Mouse (Mus musculus) CH12.LX (cell line): ENCODE results near the gene Olfr243. TPM values are rescaled to one million over a fixed set of nuclear protein-coding genes. Genes with fewer than 3 reads are reported as not detected.
"Not testable (repeated sequence)": the region's sequence is repeated elsewhere in the genome, so short reads cannot be mapped to it uniquely, and the experiment has no call there.

Experiments
- DNase-seq: peaks from one replicate; pipeline ENCODE4 v3.0.0-alpha.2; 2013; ENCODE audit errors: extremely low read depth
- H3K27ac ChIP-seq: 2 replicates; pipeline ENCODE4 v1.5.1; 2012; ENCODE audit warnings: low read depth, mild to moderate bottlenecking, control low read depth, moderate library complexity; ENCODE audit not compliant: insufficient read depth
- H3K27me3 ChIP-seq: replicated peaks from 2 replicates; pipeline ENCODE3; 2012; ENCODE audit warnings: inconsistent platforms
- H3K36me3 ChIP-seq, 2 experiments: replicated peaks in 1 of 2; 2 replicates each; pipeline versions ENCODE3 to v1.6.1; 2012; ENCODE audit warnings: inconsistent platforms in 1 of 2, low read length in 1 of 2, mild to moderate bottlenecking in 1 of 2, mixed read lengths in 1 of 2, moderate library complexity in 1 of 2; ENCODE audit not compliant: control insufficient read depth in 1 of 2, insufficient read depth in 1 of 2
- H3K4me1 ChIP-seq, 2 experiments: 2 replicates each; pipeline ENCODE4 v1.6.1; 2012; ENCODE audit warnings: inconsistent platforms in 1 of 2, moderate library complexity in 1 of 2; ENCODE audit not compliant: insufficient read depth in 2 of 2, control insufficient read depth in 1 of 2
- H3K4me2 ChIP-seq: 2 replicates; pipeline ENCODE4 v1.6.1; 2012; ENCODE audit warnings: low read depth, mild to moderate bottlenecking, control low read depth; ENCODE audit not compliant: poor library complexity, insufficient read depth, severe bottlenecking
- H3K4me3 ChIP-seq, 3 experiments: fragments of 150-350 bp in 1 of 3; sonication (generic) in 1 of 3; replicated peaks in 1 of 3; 2 replicates each; pipeline versions ENCODE3 to v1.5.1; 2011 to 2012; ENCODE audit warnings: low read depth in 2 of 3, low read length in 2 of 3, mild to moderate bottlenecking in 2 of 3, moderate library complexity in 2 of 3, control low read depth in 1 of 3, improper control_type of control experiment in 1 of 3, inconsistent platforms in 1 of 3, mixed read lengths in 1 of 3; ENCODE audit not compliant: poor library complexity in 1 of 3
- H3K79me2 ChIP-seq: replicated peaks from 2 replicates; pipeline ENCODE4 v1.6.1; 2012; ENCODE audit warnings: mild to moderate bottlenecking, moderate library complexity; ENCODE audit not compliant: control insufficient read depth, poor library complexity, insufficient read depth, severe bottlenecking; ENCODE audit errors: extremely low read depth
- H3K9ac ChIP-seq: 2 replicates; pipeline ENCODE4 v1.6.1; 2012; ENCODE audit warnings: low read depth, mild to moderate bottlenecking, control low read depth, moderate library complexity; ENCODE audit not compliant: insufficient read depth
- H3K9me3 ChIP-seq: replicated peaks from 2 replicates; pipeline ENCODE3; 2012; ENCODE audit warnings: low read length, inconsistent platforms, mixed read lengths
- CTCF ChIP-seq, 2 experiments: IDR thresholded peaks in 1 of 2; conservative IDR thresholded peaks in 1 of 2; 2 replicates each; pipeline ENCODE4 v1.5.1; 2011 to 2012; ENCODE audit warnings: low read depth in 2 of 2, low read length in 2 of 2, improper control_type of control experiment in 1 of 2, inconsistent platforms in 1 of 2, mild to moderate bottlenecking in 1 of 2, moderate library complexity in 1 of 2
- GABPA ChIP-seq: IDR thresholded peaks from 2 replicates; pipeline ENCODE4 v1.6.1; 2012; ENCODE audit warnings: low read depth, low read length, improper control_type of control experiment, inconsistent platforms; ENCODE audit not compliant: insufficient replicate concordance
- JUND ChIP-seq: conservative IDR thresholded peaks from 2 replicates; pipeline ENCODE4 v1.6.1; 2011; ENCODE audit warnings: low read depth, low read length, improper control_type of control experiment
- PAX5 ChIP-seq: IDR thresholded peaks from 2 replicates; pipeline ENCODE4 v1.6.1; 2012; ENCODE audit warnings: low read length, inconsistent platforms, mixed read lengths
- POLR2A ChIP-seq: IDR thresholded peaks from 2 replicates; pipeline ENCODE4 v1.6.1; 2011; ENCODE audit warnings: low read depth, mild to moderate bottlenecking, improper control_type of control experiment, low read length
- RAD21 ChIP-seq: IDR thresholded peaks from 2 replicates; pipeline ENCODE4 v1.6.1; 2011; ENCODE audit warnings: low read depth, mild to moderate bottlenecking, low read length, improper control_type of control experiment, moderate library complexity
- RCOR1 ChIP-seq: conservative IDR thresholded peaks from 2 replicates; pipeline ENCODE4 v1.6.1; 2012; ENCODE audit warnings: low read depth, mild to moderate bottlenecking, inconsistent platforms, low read length, improper control_type of control experiment
- SMC3 ChIP-seq: IDR thresholded peaks from 2 replicates; pipeline ENCODE4 v1.6.1; 2011; ENCODE audit warnings: low read depth, low read length, improper control_type of control experiment
- USF1 ChIP-seq: IDR thresholded peaks from 2 replicates; pipeline ENCODE4 v1.6.1; 2014; ENCODE audit warnings: low read depth, mild to moderate bottlenecking, inconsistent platforms, low read length, improper control_type of control experiment
- ZKSCAN1 ChIP-seq: IDR thresholded peaks from 2 replicates; pipeline ENCODE4 v1.6.1; 2012; ENCODE audit warnings: low read depth, inconsistent platforms, low read length, improper control_type of control experiment, borderline replicate concordance
- dilution Hi-C: fragments of 300-500 bp; cut with MboI; formaldehyde crosslinking; loops from 2 replicates; pipeline ENCODE4 v1.14.3; 2020; ENCODE audit warnings: low sequenced_read_pairs; ENCODE audit not compliant: extremely low pct_unique_long_range_greater_than_20kb, extremely low pct_ligation_motif_present
- in situ Hi-C: fragments of 300-500 bp; cut with MboI; formaldehyde crosslinking; loops from 3 replicates; pipeline ENCODE4 v1.14.3; 2019; ENCODE audit warnings: low sequenced_read_pairs, low pct_ligation_motif_present, low pct_unique_long_range_greater_than_20kb, mixed read lengths
- polyA plus RNA-seq: library from polyadenylated mRNA; unstranded; fragments of >175 nt; gene quantifications from 2 replicates; pipeline ENCODE4 v1.2.1, GENCODE M21; 2012; ENCODE audit warnings: low read depth; ENCODE audit not compliant: insufficient read length
- total RNA-seq, 2 experiments: library from RNA; depleted of rRNA; stranded (reverse); fragments of 300-350 nt in 1 of 2; fragments of >200 nt in 1 of 2; gene quantifications; 2 replicates each; pipeline ENCODE4 v1.2.3; 2012 to 2014

Olfr243 gene
- total and polyA plus RNA-seq, 3 experiments = not detected

- Histone ChIP-seq H3K79me2 (no peaks in the 10 kb centered on the region), H3K4me1 (no peaks in the 10 kb centered on the region), H3K27ac (no peak overlapping the region), H3K27me3 (no peaks in the 10 kb centered on the region), H3K9ac (no peak overlapping the region), H3K9me3 (no peaks in the 10 kb centered on the region), H3K4me2 (no peak overlapping the region), H3K4me3 (no peak overlapping the region), H3K36me3 (no peaks in the 10 kb centered on the region)
- no peak for TF ChIP-seq GABPA
- dilution Hi-C loops (no loop called here), in situ Hi-C loops (no loop called here)
- no peak for DNase-seq
Measured at GRCm38 (mm10) chr7:103699469-103699868, 15.0 kb upstream of the Olfr243 start.

GRCm38 (mm10) chr7:103712024-103712423, 2.4 kb upstream of the Olfr243 start:
- peak; percentile 62 for DNase-seq
- no peak overlapping the region for H3K27ac ChIP-seq
- in situ Hi-C loops = loop anchor here (5.0 to 25.0 kb wide), 2 partner anchors 160 to 475 kb away; partner anchors contain the start of genes Olfr648 and Olfr649

GRCm38 (mm10) chr7:103716398-103716797, 1.9 kb downstream of the Olfr243 start:
- H3K9me3 ChIP-seq, H3K4me1 ChIP-seq, DNase-seq, H3K9ac ChIP-seq, H3K4me3 ChIP-seq, H3K36me3 ChIP-seq, H3K27ac ChIP-seq, H3K79me2 ChIP-seq, H3K4me2 ChIP-seq, dilution Hi-C loops, H3K27me3 ChIP-seq: not testable (repeated sequence)
- in situ Hi-C loops = loop anchor here (25.0 kb wide), 1 partner anchor 471 kb away; the partner anchor contains the start of genes Olfr648 and Olfr649

More at GRCm38 (mm10) chr7:103712024-103712423, 2.4 kb upstream of the Olfr243 start:
- Histone ChIP-seq H3K4me2 (no peak overlapping the region), H3K27me3 (no peaks in the 10 kb centered on the region), H3K9ac (no peak overlapping the region), H3K9me3 (no peaks in the 10 kb centered on the region), H3K79me2 (no peaks in the 10 kb centered on the region), H3K4me1 (no peaks in the 10 kb centered on the region), H3K36me3 (no peaks in the 10 kb centered on the region), H3K4me3 (no peak overlapping the region)
- dilution Hi-C loops = no loop called here
- TF ChIP-seq RAD21 (peak; percentile 86), JUND (no peak), CTCF (conservative IDR thresholded peaks at IDR 0.05 in 1 of 2, IDR thresholded peaks at IDR 0.05 in 1 of 2; ENCODE audit: low read depth in 2 of 2, low read length in 2 of 2) (peak; percentile 47 to 83; a peak in 3 of 4 replicates), SMC3 (peak; percentile 66)

GRCm38 (mm10) chr7:103730074-103730473, 15.6 kb downstream of the Olfr243 start, which contains the start of gene Olfr628:
Gene Olfr628 (plus strand): TSS chr7:103730374.
- Histone ChIP-seq H3K79me2 (no peaks in the 10 kb centered on the region), H3K27me3 (no peaks in the 10 kb centered on the region), H3K36me3 (no peaks in the 10 kb centered on the region), H3K4me2 (no peak within 1 kb of the TSS), H3K9ac (no peak within 1 kb of the TSS), H3K9me3 (no peaks in the 10 kb centered on the region), H3K27ac (no peak within 1 kb of the TSS), H3K4me1 (no peaks in the 10 kb centered on the region), H3K4me3 (no peak within 1 kb of the TSS)
- TF ChIP-seq POLR2A (no peak), RCOR1 (no peak), USF1 (no peak), ZKSCAN1 (no peak), RAD21 (no peak), PAX5 (no peak)
- dilution Hi-C loops = no loop called here
- DNase-seq = no peak
- in situ Hi-C loops = no loop called here
